Mouse (Mus musculus) hindbrain, embryonic 16.5 days (tissue): ENCODE measurements around the gene Dus4l. TPM values are rescaled to one million over a fixed set of nuclear protein-coding genes. Genes with fewer than 3 reads are reported as not detected.

Experiments used
- ATAC-seq: fragments of 200-750 bp; cut with Nextera tagmentation; 2 replicates; pipeline ENCODE4 v1.8.0; 2017; ENCODE audit warnings: moderate TSS enrichment, moderate library complexity
- H3K27ac ChIP-seq: fragments of 300-500 bp; sonication (generic); 2 replicates; pipeline ENCODE4 v1.5.1; 2014; ENCODE audit warnings: low read depth, mild to moderate bottlenecking, control low read depth, low read length, moderate library complexity
- H3K27me3 ChIP-seq: fragments of 300-500 bp; sonication (generic); replicated peaks from 2 replicates; pipeline ENCODE4 v1.6.1; 2014; ENCODE audit warnings: low read length; ENCODE audit not compliant: control insufficient read depth, insufficient read depth
- H3K36me3 ChIP-seq: fragments of 300-500 bp; sonication (generic); 2 replicates; pipeline ENCODE4 v1.6.1; 2014; ENCODE audit warnings: mild to moderate bottlenecking, low read length, moderate library complexity, mixed read lengths; ENCODE audit not compliant: control insufficient read depth, insufficient read depth
- H3K4me1 ChIP-seq: fragments of 300-500 bp; sonication (generic); 2 replicates; pipeline ENCODE4 v1.6.1; 2014; ENCODE audit warnings: low read depth, low read length; ENCODE audit not compliant: control insufficient read depth, insufficient read depth
- H3K4me2 ChIP-seq: fragments of 300-500 bp; sonication (generic); 2 replicates; pipeline ENCODE4 v1.6.1; 2014; ENCODE audit warnings: mild to moderate bottlenecking, low read length, control low read depth, moderate library complexity
- H3K4me3 ChIP-seq: fragments of 300-500 bp; sonication (generic); 2 replicates; pipeline ENCODE4 v1.5.1; 2014; ENCODE audit warnings: mild to moderate bottlenecking, low read length, control low read depth, moderate library complexity
- H3K9ac ChIP-seq: fragments of 300-500 bp; sonication (generic); 2 replicates; pipeline ENCODE4 v1.6.1; 2014; ENCODE audit warnings: low read depth, mild to moderate bottlenecking, control low read depth, low read length, moderate library complexity
- H3K9me3 ChIP-seq: fragments of 300-500 bp; sonication (generic); 2 replicates; pipeline ENCODE4 v1.6.1; 2014; ENCODE audit warnings: mild to moderate bottlenecking, low read length, moderate library complexity; ENCODE audit not compliant: control insufficient read depth
- WGBS: fragments of 180-500 bp; shearing (Covaris S2); extraction: QIAGEN DNeasy Blood & Tissue Kit; methylation state at CpG from one replicate; pipeline ENCODE4 v1.1.7; 2014; 5-methylcytosine and 5-hydroxymethylcytosine counted together
- polyA plus RNA-seq: library from polyadenylated mRNA; unstranded; fragments of >200 nt; fragmentation: Nextera tagmentation; extraction: Ambion mirVana; gene quantifications from 2 replicates; pipeline ENCODE4 v1.2.1, GENCODE M21; 2015

Gene Dus4l
- polyA plus RNA-seq: 6.8 and 7.9 TPM in 2 replicates

DNA sequence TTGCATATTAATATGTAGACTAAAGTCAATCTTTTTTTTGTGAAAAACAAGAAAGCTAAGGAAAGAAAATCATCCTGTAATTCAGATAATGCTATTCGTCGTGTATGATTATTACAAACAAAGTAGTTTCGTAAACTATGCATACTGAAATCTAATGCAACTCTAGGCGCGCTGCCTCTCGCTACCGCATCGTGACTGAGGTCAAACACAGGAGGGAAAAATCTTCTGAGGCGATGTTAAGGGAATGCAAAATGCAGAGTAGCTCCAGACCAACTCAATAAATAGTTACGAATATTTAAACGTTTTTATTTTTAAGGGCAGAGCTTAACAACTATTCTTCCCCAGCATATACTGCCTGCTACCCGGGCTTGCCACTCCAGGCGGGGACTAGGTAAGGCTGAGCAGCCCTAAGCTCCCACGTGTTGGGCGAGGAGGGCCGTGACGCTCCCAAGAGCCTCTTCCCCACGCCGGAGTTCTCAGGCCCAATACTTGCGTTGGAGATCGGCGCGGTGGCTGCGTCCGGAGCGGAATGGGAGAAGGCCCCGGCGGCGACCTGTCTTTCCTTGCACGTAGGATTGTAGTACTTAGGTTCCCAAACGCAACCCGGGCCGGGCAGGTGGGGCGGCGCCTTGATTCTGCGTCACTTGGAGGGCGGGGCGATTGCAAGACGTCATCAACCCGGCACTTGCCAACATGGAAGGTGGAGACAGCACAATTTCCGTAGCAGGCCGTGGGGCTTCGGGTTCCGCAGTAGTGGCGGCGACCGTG, at the start of gene Dus4l, which contains the start of gene Cog5:
Gene Dus4l (minus strand): TSS at position 630 of the 768 bp plus-strand sequence.
Gene Cog5 (plus strand): TSS at position 673 of the 768 bp plus-strand sequence.
- under 1% methylated on average over 47 of the region's 47 CpGs for WGBS
- H3K4me3 ChIP-seq: peak within 1 kb of the TSS; percentile 95
- ATAC-seq: peak; percentile 99

DNA sequence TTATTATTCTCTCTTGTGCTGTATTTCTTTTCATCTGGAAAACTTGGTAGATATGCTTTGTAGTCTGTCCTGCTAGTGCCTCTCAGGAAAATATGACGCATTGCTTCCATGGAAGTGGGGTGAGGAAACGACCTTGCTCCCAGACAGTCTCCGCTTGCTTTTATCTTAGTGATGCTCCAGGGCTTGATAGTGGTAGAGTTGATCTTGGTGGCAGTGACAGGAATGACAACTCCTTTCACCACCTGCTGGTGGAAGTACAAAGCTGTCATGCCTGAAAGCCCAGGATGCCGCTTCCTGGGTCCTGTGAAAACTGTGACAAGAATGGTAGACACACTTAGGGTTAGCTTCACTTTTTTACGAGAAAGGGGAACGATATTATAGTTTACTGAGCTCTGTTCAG, 49.3 kb upstream of the Dus4l start:
- Histone ChIP-seq H3K4me1 (no peaks in the 10 kb centered on the region), H3K9ac (no peak overlapping the region), H3K9me3 (no peaks in the 10 kb centered on the region), H3K36me3 (no peaks in the 10 kb centered on the region), H3K27ac (no peak overlapping the region), H3K4me2 (no peak overlapping the region), H3K27me3 (no peaks in the 10 kb centered on the region), H3K4me3 (no peak overlapping the region)
- 70% methylated on average over 6 of the region's 6 CpGs for WGBS
- no peak for ATAC-seq

More for the DNA sequence above, at the start of gene Dus4l, which contains the start of gene Cog5:
- Histone ChIP-seq H3K9ac (peak within 1 kb of the TSS; percentile 87), H3K27me3 (no peaks in the 10 kb centered on the region), H3K4me1 (peaks cover 4% of the 10 kb centered on the region), H3K9me3 (no peaks in the 10 kb centered on the region), H3K36me3 (no peaks in the 10 kb centered on the region), H3K4me2 (peak within 1 kb of the TSS; percentile 80), H3K27ac (peak within 1 kb of the TSS; percentile 89)

GRCm38 (mm10) chr12:31701411-31701810, 46.8 kb upstream of the Dus4l start:
- ATAC-seq: no peak
- Histone ChIP-seq H3K4me1 (no peaks in the 10 kb centered on the region), H3K4me2 (no peak overlapping the region), H3K9ac (no peak overlapping the region), H3K4me3 (no peak overlapping the region), H3K27ac (no peak overlapping the region), H3K27me3 (no peaks in the 10 kb centered on the region), H3K9me3 (peaks cover 3% of the 10 kb centered on the region; the same call in 1 of the 2 replicates), H3K36me3 (no peaks in the 10 kb centered on the region)
- 62% methylated on average over 5 of the region's 5 CpGs for WGBS

DNA sequence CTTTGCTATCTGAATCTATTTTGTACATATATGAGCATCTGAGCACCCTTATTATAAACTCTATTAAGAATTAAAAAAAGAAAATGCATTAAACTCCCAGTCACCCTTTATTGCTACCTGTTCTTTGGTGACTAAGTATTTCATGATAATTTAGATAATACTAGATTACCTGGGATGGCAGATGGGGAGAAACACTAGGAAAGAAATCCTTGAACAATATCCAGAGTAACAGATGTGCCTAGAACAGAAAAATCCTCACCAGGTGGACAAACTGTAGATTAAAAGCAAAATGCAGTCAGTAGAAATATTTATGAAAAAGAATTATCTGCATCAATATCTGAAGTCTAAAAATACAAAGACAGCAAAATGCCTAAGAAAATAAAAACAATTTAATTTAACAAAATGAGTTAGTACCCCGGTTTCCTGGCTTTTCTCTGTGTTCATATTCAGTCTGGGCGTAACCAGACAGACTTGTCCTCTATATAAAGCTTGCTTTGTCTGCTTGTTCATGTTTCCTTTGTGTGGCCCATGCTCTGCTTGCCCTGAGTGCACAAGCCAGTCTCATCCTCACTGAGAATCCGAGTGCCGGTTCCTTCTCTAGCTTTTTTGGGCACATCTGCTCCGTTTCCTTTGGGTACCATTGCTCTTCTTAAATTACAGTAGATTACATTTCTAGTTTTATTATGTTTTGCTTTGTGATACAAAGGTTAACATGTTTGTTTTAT, 46.2 kb upstream of the Dus4l start:
- Histone ChIP-seq H3K4me3 (no peak overlapping the region), H3K9me3 (peaks cover 3% of the 10 kb centered on the region; the same call in 1 of the 2 replicates), H3K4me1 (no peaks in the 10 kb centered on the region), H3K36me3 (no peaks in the 10 kb centered on the region), H3K4me2 (no peak overlapping the region), H3K27ac (no peak overlapping the region), H3K9ac (no peak overlapping the region), H3K27me3 (no peaks in the 10 kb centered on the region)
- 48% methylated on average over 5 of the region's 5 CpGs for WGBS
- no peak for ATAC-seq

DNA sequence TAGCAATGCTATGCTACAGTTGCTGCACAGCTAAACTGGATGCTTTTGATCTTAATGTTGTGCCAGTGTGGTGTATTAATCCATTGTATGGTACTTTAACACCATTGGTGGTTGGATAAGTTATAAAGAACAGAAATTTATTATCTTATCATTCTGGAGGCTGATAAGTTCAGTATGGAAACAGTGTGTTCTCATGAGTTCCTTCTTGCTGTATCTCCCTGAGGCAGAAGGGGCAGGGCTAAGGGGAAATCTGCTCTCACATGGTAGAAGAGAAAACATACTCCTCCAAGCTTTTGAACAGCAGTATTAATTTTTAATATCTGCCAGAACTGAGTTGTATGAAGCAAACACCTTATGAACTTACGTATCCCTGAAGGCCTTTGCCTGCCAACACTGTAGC, 38.7 kb upstream of the Dus4l start:
- Histone ChIP-seq H3K27me3 (no peaks in the 10 kb centered on the region), H3K9ac (no peak overlapping the region), H3K4me3 (no peak overlapping the region), H3K9me3 (peaks cover 3% of the 10 kb centered on the region; the same call in 1 of the 2 replicates), H3K4me2 (no peak overlapping the region), H3K4me1 (no peaks in the 10 kb centered on the region), H3K36me3 (no peaks in the 10 kb centered on the region), H3K27ac (no peak overlapping the region)
- ATAC-seq: no peak
- 96% methylated on average over 1 of the region's 1 CpGs for WGBS

- Histone ChIP-seq H3K9ac (no peak overlapping the region), H3K4me2 (no peak overlapping the region), H3K4me3 (no peak overlapping the region), H3K9me3 (no peaks in the 10 kb centered on the region), H3K27ac (no peak overlapping the region), H3K4me1 (no peaks in the 10 kb centered on the region), H3K36me3 (no peaks in the 10 kb centered on the region), H3K27me3 (no peaks in the 10 kb centered on the region)
- 95% methylated on average over 3 of the region's 3 CpGs for WGBS
- no peak for ATAC-seq
Observed at GRCm38 (mm10) chr12:31686679-31687078, 32.1 kb upstream of the Dus4l start.

GRCm38 (mm10) chr12:31667187-31667586, 12.6 kb upstream of the Dus4l start:
- Histone ChIP-seq H3K4me1 (no peaks in the 10 kb centered on the region), H3K27ac (no peak overlapping the region), H3K9me3 (no peaks in the 10 kb centered on the region), H3K4me2 (no peak overlapping the region), H3K9ac (no peak overlapping the region), H3K27me3 (no peaks in the 10 kb centered on the region), H3K36me3 (peaks cover 7% of the 10 kb centered on the region; the same call in 1 of the 2 replicates), H3K4me3 (no peak overlapping the region)
- no peak for ATAC-seq
- WGBS: 57% methylated on average over 3 of the region's 3 CpGs

DNA sequence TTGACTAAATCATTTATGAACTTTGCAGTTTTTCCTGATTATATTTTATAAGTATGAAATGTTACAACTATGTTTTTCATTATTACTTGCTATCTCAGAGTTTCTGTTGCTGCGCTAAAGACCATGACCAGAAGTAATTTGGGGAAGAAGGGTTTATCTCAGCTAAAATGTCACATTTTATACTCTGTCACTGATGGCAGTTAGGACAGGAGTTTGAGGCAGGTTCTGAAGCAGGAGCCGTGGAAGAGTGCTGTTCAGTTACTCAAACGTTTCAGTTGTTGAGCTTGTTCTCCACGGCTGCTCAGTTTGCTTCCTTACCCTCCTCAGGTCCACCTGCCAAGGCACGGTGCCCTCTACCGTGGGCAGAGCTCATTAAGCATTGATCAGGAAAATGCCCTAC, 11.4 kb upstream of the Dus4l start:
- Histone ChIP-seq H3K9me3 (no peaks in the 10 kb centered on the region), H3K4me3 (no peak overlapping the region), H3K4me1 (no peaks in the 10 kb centered on the region), H3K27me3 (no peaks in the 10 kb centered on the region), H3K27ac (no peak overlapping the region), H3K4me2 (no peak overlapping the region), H3K36me3 (peaks cover 7% of the 10 kb centered on the region; the same call in 1 of the 2 replicates), H3K9ac (no peak overlapping the region)
- ATAC-seq: no peak
- WGBS: 73% methylated on average over 6 of the region's 6 CpGs

- H3K9ac ChIP-seq: no peak overlapping the region
- H3K36me3 ChIP-seq: no peaks in the 10 kb centered on the region
- H3K27ac ChIP-seq: no peak overlapping the region
- H3K4me1 ChIP-seq: peaks cover 4% of the 10 kb centered on the region
- H3K27me3 ChIP-seq: no peaks in the 10 kb centered on the region
- no peak overlapping the region for H3K4me2 ChIP-seq
- ATAC-seq: no peak
- no peaks in the 10 kb centered on the region for H3K9me3 ChIP-seq
- H3K4me3 ChIP-seq: no peak overlapping the region
- WGBS: 96% methylated on average over 2 of the region's 2 CpGs
Observed at GRCm38 (mm10) chr12:31656841-31657240, 2.2 kb upstream of the Dus4l start.
